7 mouse cellular contexts compared by ENCODE assay signal in the genomic region with DNA sequence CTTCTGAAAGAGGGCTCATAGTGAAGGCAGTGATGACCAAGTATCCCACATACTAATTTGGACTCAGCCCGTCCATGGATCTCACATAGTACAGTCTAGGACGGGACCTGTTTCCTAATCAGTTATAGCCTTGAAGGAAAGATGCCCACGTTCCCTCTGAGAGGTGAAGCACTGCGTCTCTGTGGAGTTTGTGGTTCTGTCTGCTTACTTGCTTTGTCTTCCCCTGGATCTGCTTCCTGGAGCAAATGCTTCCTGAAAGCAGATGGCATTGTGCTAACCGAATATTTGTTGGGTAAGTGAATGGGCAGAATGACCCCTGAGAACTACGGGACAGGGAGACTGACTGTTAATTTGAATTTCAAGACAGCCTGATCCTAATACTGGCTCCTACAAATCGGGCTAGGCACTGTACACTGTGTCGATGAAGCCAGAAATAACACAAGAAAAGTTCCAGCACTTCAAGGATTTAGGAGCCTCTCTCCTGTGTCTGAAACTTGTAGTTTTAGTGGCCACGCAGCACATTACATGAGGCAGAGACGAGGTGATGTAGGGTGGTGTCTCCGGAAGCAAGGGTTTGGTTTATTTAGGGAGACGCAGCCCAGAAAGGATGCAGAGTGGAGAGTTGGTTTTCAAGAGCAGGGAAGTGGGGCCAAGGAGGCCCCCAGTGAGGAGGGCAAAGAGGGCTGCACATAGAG. TPM values are rescaled to one million over a fixed set of nuclear protein-coding genes. Genes with fewer than 3 reads are reported as not detected.
A peak's percentile ranks its signal among the peaks of the same experiment; 100 is the strongest.
DNase-seq lines count a peak whose midpoint lies in the region; ATAC-seq and TF ChIP-seq lines count a peak whose summit lies in the region.

No protein-coding gene starts in this region.

- ATAC-seq in hindbrain, embryonic 14.5 days (ENCODE audit: low FRiP score): no peak
- ATAC-seq in erythroid progenitor cell, adult 5-6 weeks (replicated peaks; ENCODE audit: low FRiP score, poor library complexity, severe bottlenecking): no peak

- TF ChIP-seq CTCF in testis, adult 2 months (IDR thresholded peaks at IDR 0.05; ENCODE audit: control insufficient read depth, insufficient read depth, insufficient replicate concordance, low read depth, low read length): no peak

- H3K27ac ChIP-seq in testis, adult 2 months (ENCODE audit: control insufficient read depth, insufficient read depth, low read depth, low read length): no peak overlapping the region; the same call in 1 of the 2 replicates
- H3K27ac ChIP-seq in hindbrain, embryonic 14.5 days: peak overlapping the region; percentile 96
- H3K27ac ChIP-seq in midbrain, embryonic 10.5 days (replicated peaks): peak overlapping the region; percentile 93

- H3K4me3 ChIP-seq in testis, adult 2 months (ENCODE audit: control insufficient read depth, low read depth, low read length): peak overlapping the region; percentile 87
- peak overlapping the region; percentile 76 for H3K4me3 ChIP-seq in hindbrain, embryonic 14.5 days (replicated peaks; ENCODE audit: low read length)
- H3K4me3 ChIP-seq in midbrain, embryonic 10.5 days: peak overlapping the region; percentile 76

- WGBS in hindbrain, embryonic 14.5 days: 39% methylated on average over 12 of the region's 12 CpGs
- 58% methylated on average over 12 of the region's 12 CpGs for WGBS in midbrain, embryonic 10.5 days

- peak overlapping the region; percentile 84 for H3K9ac ChIP-seq in hindbrain, embryonic 14.5 days

- DNase-seq in testis, postnatal 10 days (ENCODE audit: low spot score): no peak
- DNase-seq in embryo, embryonic 10 days (ENCODE audit: low spot score): peak; percentile 23
- no peak for DNase-seq in hindbrain, embryonic 14.5 days (ENCODE audit: low spot score)
- no peak for DNase-seq in midbrain, embryonic 10.5 days (ENCODE audit: low spot score)
- DNase-seq in right cerebral cortex, postnatal 4 days: no peak

- no peak for TF ChIP-seq POLR2A in testis, adult 2 months (IDR thresholded peaks at IDR 0.05; ENCODE audit: control insufficient read depth, low read depth, low read length)

- no peaks in the 10 kb centered on the region for H3K36me3 ChIP-seq in testis, adult 2 months (ENCODE audit: control insufficient read depth, insufficient read depth, low read length)
- H3K36me3 ChIP-seq in hindbrain, embryonic 14.5 days (replicated peaks; ENCODE audit: control insufficient read depth, insufficient read depth): peaks cover 12% of the 10 kb centered on the region
- H3K36me3 ChIP-seq in midbrain, embryonic 10.5 days: peaks cover 25% of the 10 kb centered on the region

- peak overlapping the region; percentile 60 for H3K4me2 ChIP-seq in hindbrain, embryonic 14.5 days (replicated peaks)

- peaks cover 7% of the 10 kb centered on the region for H3K4me1 ChIP-seq in testis, adult 2 months (ENCODE audit: control insufficient read depth, insufficient read depth, low read length)
- peaks cover 10% of the 10 kb centered on the region for H3K4me1 ChIP-seq in hindbrain, embryonic 14.5 days (replicated peaks; ENCODE audit: control insufficient read depth, insufficient read depth, low read length)
- peaks cover 21% of the 10 kb centered on the region for H3K4me1 ChIP-seq in midbrain, embryonic 10.5 days

- H3K27me3 ChIP-seq in testis, adult 2 months (ENCODE audit: control insufficient read depth, insufficient read depth, low read length): no peaks in the 10 kb centered on the region
- H3K27me3 ChIP-seq in hindbrain, embryonic 14.5 days (ENCODE audit: control insufficient read depth, insufficient read depth, low read length): no peaks in the 10 kb centered on the region
- no peaks in the 10 kb centered on the region for H3K27me3 ChIP-seq in midbrain, embryonic 10.5 days (ENCODE audit: low read depth, poor library complexity, severe bottlenecking)

- H3K9me3 ChIP-seq in hindbrain, embryonic 14.5 days (ENCODE audit: control insufficient read depth, low read length): no peaks in the 10 kb centered on the region
- no peaks in the 10 kb centered on the region for H3K9me3 ChIP-seq in midbrain, embryonic 10.5 days (replicated peaks)

RNA-seq across cellular contexts. Expression of a gene that starts 1.3 kb away (rescaled TPM):
- polyA plus RNA-seq in testis, adult 2 months (2012; rRNA removed): 21.6 and 25.7 TPM in 2 replicates
- polyA plus RNA-seq in hindbrain, embryonic 14.5 days (2014; fragmentation: Nextera tagmentation; extraction: Ambion mirVana): 193 and 199 TPM in 2 replicates
- polyA plus RNA-seq in midbrain, embryonic 10.5 days (2016; fragmentation: Nextera tagmentation; extraction: Ambion mirVana): 129 and 145 TPM in 2 replicates
- 22.0 and 25.6 TPM in 2 replicates for total RNA-seq in erythroid progenitor cell, adult 5-6 weeks (2015; ENCODE audit: low replicate concordance)
- total RNA-seq in erythroid progenitor cell, adult 5-6 weeks (2017; ENCODE audit: low replicate concordance): 6.3 and 24.6 TPM in 2 replicates

RNA-seq across cellular contexts. Expression of a gene that starts 39.4 kb away (rescaled TPM):
- 5.4 and 6.3 TPM in 2 replicates for polyA plus RNA-seq in testis, adult 2 months (2012; rRNA removed)
- 81.3 and 93.1 TPM in 2 replicates for polyA plus RNA-seq in hindbrain, embryonic 14.5 days (2014; fragmentation: Nextera tagmentation; extraction: Ambion mirVana)
- polyA plus RNA-seq in midbrain, embryonic 10.5 days (2016; fragmentation: Nextera tagmentation; extraction: Ambion mirVana): 101 and 114 TPM in 2 replicates
- 7.6 and 8.4 TPM in 2 replicates for total RNA-seq in erythroid progenitor cell, adult 5-6 weeks (2015; ENCODE audit: low replicate concordance)
- 8.7 and 10.0 TPM in 2 replicates for total RNA-seq in erythroid progenitor cell, adult 5-6 weeks (2017; ENCODE audit: low replicate concordance)

Comparison
In these comparisons a context has a peak if more than half of its experiments do, and no peak if none do; other contexts are left out.
1. RNA of a gene that starts 39.4 kb away (polyA plus RNA-seq): 101 to 114 TPM in midbrain, embryonic 10.5 days and 81.3 to 93.1 TPM in hindbrain, embryonic 14.5 days; 5.4 to 6.3 TPM in testis, adult 2 months; every median in the first group is over 10 times any median in the second.
2. Peak in every context shown above with its lines, with median percentiles within 50 percentile points of each other: H3K4me3 ChIP-seq.